Mouse (Mus musculus) thymus, adult 2 months (tissue): Measurements from ENCODE around the gene Ppp1r27. TPM values are rescaled to one million over a fixed set of nuclear protein-coding genes. Genes with fewer than 3 reads are reported as not detected.

Experiments
- DNase-seq: peaks from one replicate; pipeline ENCODE4 v3.0.0; 2021
- H3K27ac ChIP-seq: fragments of 200-500 bp; 2 replicates; pipeline ENCODE4 v1.5.1; 2012; ENCODE audit warnings: low read length, control low read depth; ENCODE audit not compliant: control insufficient read depth, insufficient read depth
- H3K27me3 ChIP-seq: fragments of 200-500 bp; 2 replicates; pipeline ENCODE4 v1.6.1; 2012; ENCODE audit warnings: mild to moderate bottlenecking, low read length, moderate library complexity, mixed read lengths; ENCODE audit not compliant: control insufficient read depth, insufficient read depth
- H3K36me3 ChIP-seq: fragments of 200-500 bp; 2 replicates; pipeline ENCODE4 v1.6.1; 2012; ENCODE audit warnings: mild to moderate bottlenecking, low read length, moderate library complexity; ENCODE audit not compliant: control insufficient read depth, insufficient read depth
- H3K4me1 ChIP-seq: fragments of 200-500 bp; replicated peaks from 2 replicates; pipeline ENCODE4 v1.6.1; 2012; ENCODE audit warnings: low read length; ENCODE audit not compliant: control insufficient read depth, insufficient read depth
- H3K4me3 ChIP-seq: fragments of 200-500 bp; 2 replicates; pipeline ENCODE4 v1.5.1; 2012; ENCODE audit warnings: mild to moderate bottlenecking, low read length, control low read depth, moderate library complexity; ENCODE audit not compliant: control insufficient read depth, insufficient read depth
- CTCF ChIP-seq: fragments of 200-500 bp; IDR thresholded peaks from 2 replicates; pipeline ENCODE4 v1.5.1; 2012; ENCODE audit warnings: mild to moderate bottlenecking, control low read depth, low read length, moderate library complexity, borderline replicate concordance; ENCODE audit not compliant: control insufficient read depth, poor library complexity, insufficient read depth; ENCODE audit errors: extremely low read depth
- POLR2A ChIP-seq: fragments of 200-500 bp; IDR thresholded peaks from 2 replicates; pipeline ENCODE4 v1.6.1; 2012; ENCODE audit warnings: mild to moderate bottlenecking, low read length, control low read depth, moderate library complexity; ENCODE audit not compliant: control insufficient read depth, poor library complexity, insufficient read depth; ENCODE audit errors: extremely low read depth
- WGBS: fragments of 180-500 bp; shearing (Covaris S2); methylation state at CpG from one replicate; pipeline ENCODE4 v1.1.7; 2018; 5-methylcytosine and 5-hydroxymethylcytosine counted together
- polyA plus RNA-seq: library from polyadenylated mRNA; depleted of rRNA; stranded (reverse); fragments of >200 nt; gene quantifications from 2 replicates; pipeline ENCODE4 v1.2.3, GENCODE M21; 2012; rRNA removed

Ppp1r27 gene
- 5.0 and 6.4 TPM in 2 replicates for polyA plus RNA-seq

DNA sequence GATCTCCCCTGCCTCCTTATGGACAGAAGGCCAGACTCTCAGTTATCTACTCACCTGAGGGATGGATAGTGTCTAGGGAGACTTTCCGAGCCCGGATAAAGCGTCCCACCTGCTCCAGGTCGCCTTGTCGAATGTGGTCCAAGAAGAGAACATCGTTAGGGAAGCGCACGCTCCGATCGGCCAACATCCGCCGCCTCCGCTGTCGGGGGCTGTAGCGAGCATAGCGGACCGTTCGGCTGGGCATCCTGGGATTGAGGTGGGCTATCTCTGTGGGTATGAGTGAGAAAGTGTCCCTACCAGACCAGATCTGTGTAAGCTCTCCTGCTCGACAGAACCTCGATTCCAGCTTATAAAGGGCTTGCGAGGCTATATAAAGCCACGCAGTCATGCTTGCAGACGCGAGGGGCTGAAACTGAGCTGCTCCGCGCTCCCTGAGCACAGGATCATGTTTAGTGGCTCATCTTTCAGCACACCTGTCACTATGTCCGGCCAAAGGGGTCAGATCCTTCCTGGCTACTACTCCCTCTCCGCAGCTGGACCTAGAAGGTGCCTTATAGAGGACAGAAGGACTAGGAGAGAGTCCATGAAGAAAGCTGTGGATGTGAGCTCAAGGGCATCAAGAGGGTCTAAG lies at the start of gene Ppp1r27:
Ppp1r27 (minus strand) TSS at position 323 of the 631 bp plus-strand sequence.
- Histone ChIP-seq H3K27me3 (no peaks in the 10 kb centered on the region), H3K4me3 (peak within 1 kb of the TSS; percentile 56), H3K4me1 (peaks cover 24% of the 10 kb centered on the region), H3K36me3 (no peaks in the 10 kb centered on the region), H3K27ac (no peak within 1 kb of the TSS)
- TF ChIP-seq POLR2A (no peak), CTCF (no peak)
- WGBS = 95% methylated on average over 28 of the region's 28 CpGs
- DNase-seq = no peak

DNA sequence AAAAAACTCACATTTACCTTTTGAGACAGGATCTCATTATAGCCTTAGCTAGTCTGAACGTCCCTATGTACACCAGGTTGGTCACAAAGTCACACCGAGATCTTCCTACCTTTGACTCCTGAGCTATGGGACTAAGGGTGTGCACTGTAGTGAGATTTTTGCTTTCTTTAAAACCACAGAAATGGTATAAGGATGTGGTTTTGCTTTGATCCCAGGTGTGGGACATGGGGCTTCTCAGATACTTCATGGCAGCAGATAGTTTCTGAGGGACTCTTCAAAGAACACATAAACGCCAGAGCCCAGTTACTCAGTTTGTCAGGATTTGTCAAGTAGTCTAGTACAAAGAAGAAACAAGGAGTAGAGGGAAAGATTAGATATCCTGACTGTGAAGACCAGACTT lies 49.8 kb upstream of the Ppp1r27 start:
- no peaks in the 10 kb centered on the region for H3K27me3 ChIP-seq
- no peak for TF ChIP-seq CTCF
- TF ChIP-seq POLR2A = no peak
- DNase-seq = peak; percentile 28
- H3K4me1 ChIP-seq = peaks cover 27% of the 10 kb centered on the region
- peaks cover 13% of the 10 kb centered on the region for H3K36me3 ChIP-seq
- WGBS = 10% methylated on average over 3 of the region's 3 CpGs
- no peak overlapping the region for H3K4me3 ChIP-seq
- no peak overlapping the region for H3K27ac ChIP-seq

DNA sequence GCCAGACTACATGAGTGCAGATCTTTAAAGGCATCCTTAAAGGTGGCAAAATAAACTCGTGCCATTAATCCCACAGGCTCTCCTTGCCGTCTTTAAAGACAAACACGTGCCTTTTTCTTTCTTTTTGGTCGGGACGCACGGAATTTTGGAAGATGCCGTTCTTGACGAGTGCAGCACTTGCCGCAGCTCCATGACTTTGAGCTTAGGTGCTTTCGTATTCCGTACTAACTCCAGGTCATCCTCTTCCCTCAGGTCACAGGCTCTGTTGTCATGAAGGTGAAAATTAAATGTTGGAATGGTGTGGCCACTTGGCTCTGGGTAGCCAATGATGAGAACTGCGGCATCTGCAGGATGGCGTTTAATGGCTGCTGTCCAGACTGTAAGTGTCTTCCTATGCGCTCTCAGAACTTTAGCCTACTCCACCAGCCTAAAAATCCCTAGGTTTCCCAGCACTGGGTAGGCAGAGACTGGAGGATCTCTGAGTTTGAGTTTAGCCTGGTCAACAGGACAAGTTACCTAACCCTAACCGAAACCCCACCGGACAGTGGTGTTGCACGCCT lies 48.1 kb upstream of the Ppp1r27 start:
- no peak for DNase-seq
- WGBS = 61% methylated on average over 17 of the region's 17 CpGs
- peaks cover 24% of the 10 kb centered on the region for H3K36me3 ChIP-seq
- H3K4me3 ChIP-seq = peak overlapping the region; percentile 46
- H3K27me3 ChIP-seq = no peaks in the 10 kb centered on the region
- H3K27ac ChIP-seq = peak overlapping the region; percentile 55; the same call in 1 of the 2 replicates
- TF ChIP-seq POLR2A (no peak), CTCF (no peak)
- peaks cover 27% of the 10 kb centered on the region for H3K4me1 ChIP-seq

DNA sequence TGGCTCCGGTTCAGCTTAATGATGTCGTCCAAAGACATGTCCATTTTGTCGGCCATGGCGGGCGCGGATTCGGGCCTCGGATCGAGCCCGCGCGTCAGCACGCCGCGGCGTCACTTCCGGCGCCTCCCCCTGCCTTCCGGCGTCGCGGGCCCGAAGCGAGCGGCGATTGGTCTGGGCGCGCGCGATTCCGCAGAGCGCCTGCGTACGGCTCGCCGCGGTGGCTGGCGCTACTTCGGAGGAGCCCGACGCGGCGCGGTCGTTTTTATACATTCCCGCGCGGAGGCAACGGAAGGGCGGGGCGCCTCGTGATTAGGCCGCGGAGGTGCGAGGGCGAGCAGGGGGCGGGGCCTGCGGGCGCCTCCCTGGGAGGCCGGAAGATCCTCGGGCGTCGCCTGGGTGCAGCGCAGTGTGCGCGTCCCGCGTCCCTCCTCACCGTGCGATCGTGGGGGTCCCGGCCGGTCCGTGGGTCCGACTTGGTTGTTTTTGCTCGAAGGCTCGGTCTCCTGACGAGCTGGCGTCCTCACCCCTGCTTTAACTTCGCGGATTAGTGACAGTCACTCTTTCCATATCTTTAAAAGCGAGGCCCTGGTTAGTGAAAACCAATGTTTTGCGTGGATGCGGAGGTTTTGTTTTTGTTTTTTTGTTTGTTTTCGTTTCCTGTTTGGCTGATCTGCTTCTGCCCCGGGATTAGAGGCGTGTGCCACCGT lies 47.5 kb upstream of the Ppp1r27 start, which contains the start of the genes Alyref and Anapc11:
Alyref (minus strand) TSS at position 83 of the 707 bp plus-strand sequence.
Anapc11 (plus strand) TSS at position 139 of the 707 bp plus-strand sequence.
- no peaks in the 10 kb centered on the region for H3K27me3 ChIP-seq
- TF ChIP-seq CTCF (peak; percentile 59; the same call in 1 of the 2 replicates), POLR2A (peak; percentile 83)
- H3K4me1 ChIP-seq = peaks cover 27% of the 10 kb centered on the region
- peak within 1 kb of the TSS; percentile 85 for H3K4me3 ChIP-seq
- peaks cover 24% of the 10 kb centered on the region for H3K36me3 ChIP-seq
- peak within 1 kb of the TSS; percentile 55 for H3K27ac ChIP-seq
- under 1% methylated on average over 88 of the region's 88 CpGs for WGBS
- DNase-seq = peak; percentile 94

DNA sequence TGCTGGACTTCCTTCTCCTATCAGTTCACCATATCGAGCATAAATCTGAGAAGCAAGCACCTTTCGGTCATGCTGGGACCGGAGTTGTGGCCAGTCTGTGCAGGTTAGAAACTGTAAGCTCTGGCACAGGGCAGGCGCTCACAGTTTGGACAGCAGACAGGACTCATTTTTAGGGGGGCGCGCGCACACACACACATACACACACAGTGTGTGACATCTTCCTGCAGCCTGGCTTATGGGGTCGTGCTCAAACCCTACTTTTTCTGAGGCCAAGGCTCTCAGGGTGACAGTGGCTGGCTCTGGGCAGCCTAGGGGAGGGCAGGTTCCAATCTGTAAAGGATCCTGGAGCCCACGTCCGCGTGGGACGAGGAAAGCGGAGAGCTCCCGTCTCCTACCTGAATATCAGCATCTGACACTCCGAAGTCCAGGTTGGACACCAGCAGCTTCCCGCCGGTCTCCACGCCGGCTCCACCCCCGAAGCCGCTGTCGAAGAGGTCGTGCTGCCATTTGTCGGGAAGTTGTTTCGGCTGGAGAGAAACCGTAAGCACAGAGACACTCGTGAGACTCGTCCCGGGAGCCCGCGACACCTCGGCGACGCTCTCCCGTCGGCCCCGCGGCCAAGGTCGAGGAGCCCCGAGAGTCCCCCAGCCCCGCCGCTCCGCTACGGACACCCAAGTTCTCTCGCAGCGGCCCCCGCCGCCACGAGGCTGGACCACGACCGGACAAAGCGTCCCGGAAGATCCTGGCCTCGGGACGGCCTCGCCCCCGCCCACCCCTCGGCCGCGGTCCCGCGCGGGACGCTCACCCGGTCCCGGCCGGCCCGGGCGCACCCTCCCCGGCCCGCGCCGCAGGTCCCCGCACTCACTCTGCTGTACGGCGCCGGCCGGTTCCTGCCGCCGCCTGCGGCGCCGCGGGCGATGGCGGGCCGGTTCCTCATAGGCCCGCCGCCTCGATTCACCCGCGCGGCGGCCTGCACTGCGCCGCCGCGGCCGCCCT lies 46.6 kb upstream of the Ppp1r27 start:
- no peak for DNase-seq
- Histone ChIP-seq H3K4me3 (peak overlapping the region; percentile 85), H3K27ac (no peak overlapping the region), H3K27me3 (no peaks in the 10 kb centered on the region), H3K36me3 (peaks cover 31% of the 10 kb centered on the region), H3K4me1 (peaks cover 27% of the 10 kb centered on the region)
- 3% methylated on average over 98 of the region's 99 CpGs for WGBS
- TF ChIP-seq CTCF = no peak
- TF ChIP-seq POLR2A = no peak

DNA sequence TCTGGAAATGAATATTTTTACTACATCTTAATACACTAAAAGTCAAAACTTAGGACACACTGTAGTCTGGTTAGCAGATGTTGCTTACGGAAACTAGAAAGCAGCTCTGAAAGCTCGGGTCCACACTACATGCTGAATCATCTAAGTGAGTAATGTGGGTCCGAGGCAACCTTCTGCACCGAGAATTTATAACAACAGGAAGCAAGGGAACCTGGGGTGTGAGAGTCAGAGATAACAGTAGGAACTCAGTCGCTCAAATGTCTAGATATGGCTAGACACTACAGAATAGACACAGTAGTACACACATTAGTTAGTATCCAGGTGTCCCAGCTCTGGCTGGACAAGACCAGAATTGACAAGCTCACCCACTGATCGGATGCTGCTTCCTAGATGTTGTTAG lies 37.6 kb upstream of the Ppp1r27 start:
- 87% methylated on average over 6 of the region's 6 CpGs for WGBS
- Histone ChIP-seq H3K36me3 (peaks cover 53% of the 10 kb centered on the region), H3K27ac (no peak overlapping the region), H3K4me1 (no peaks in the 10 kb centered on the region), H3K27me3 (no peaks in the 10 kb centered on the region), H3K4me3 (no peak overlapping the region)
- DNase-seq = no peak
- TF ChIP-seq CTCF (no peak), POLR2A (no peak)
